Mouse (Mus musculus): ENCODE measurements around the gene Mthfsd. TPM values are rescaled to one million over a fixed set of nuclear protein-coding genes. Genes with fewer than 3 reads are reported as not detected.

Gene Mthfsd
- polyA plus RNA-seq, 1 experiment from 2014 or later, result 13.7 TPM

- 2% methylated on average over 47 of the region's 48 CpGs for WGBS (ENCODE audit: insufficient replicate concordance)
- peaks cover 84% of the 10 kb centered on the region for H3K27me3 ChIP-seq (ENCODE audit: insufficient read depth, low read length)
- DNase-seq (no peak), ATAC-seq (no peak)
- H3K9me3 ChIP-seq (ENCODE audit: low read length), result no peaks in the 10 kb centered on the region
- no peak overlapping the region for H3K27ac ChIP-seq (ENCODE audit: low read depth)
- peak overlapping the region; percentile 47 for H3K4me2 ChIP-seq (ENCODE audit: low read depth, low read length)
- TF ChIP-seq CTCF (IDR thresholded peaks at IDR 0.05; ENCODE audit: low read depth) (no peak), EP300 (IDR thresholded peaks at IDR 0.05; ENCODE audit: low read depth) (no peak)
- H3K36me3 ChIP-seq (replicated peaks; ENCODE audit: insufficient read depth, low read length), result no peaks in the 10 kb centered on the region
- peak overlapping the region; percentile 19; the same call in 1 of the 2 replicates for H3K4me3 ChIP-seq (ENCODE audit: low read depth, low read length)
- 0 out of 2 replicates have a peak, but pooled peaks cover 2% of the 10 kb centered on the region for H3K4me1 ChIP-seq (ENCODE audit: insufficient read depth)
- H3K9ac ChIP-seq (replicated peaks), result 0 out of 2 replicates have a peak overlapping the region, but pooled peaks have one; percentile 11
Measured at GRCm38 (mm10) chr8:121073174-121074107, 34.8 kb downstream of the Mthfsd start.

- Histone ChIP-seq H3K36me3 (replicated peaks; ENCODE audit: insufficient read depth, low read length) (no peaks in the 10 kb centered on the region), H3K9me3 (ENCODE audit: low read length) (no peaks in the 10 kb centered on the region), H3K4me3 (ENCODE audit: low read depth, low read length) (no peak overlapping the region), H3K27ac (ENCODE audit: low read depth) (no peak overlapping the region), H3K4me1 (ENCODE audit: insufficient read depth) (0 out of 2 replicates have a peak, but pooled peaks cover 2% of the 10 kb centered on the region), H3K27me3 (ENCODE audit: insufficient read depth, low read length) (peaks cover 77% of the 10 kb centered on the region), H3K4me2 (ENCODE audit: low read depth, low read length) (0 out of 2 replicates have a peak overlapping the region, but pooled peaks have one; percentile 47), H3K9ac (replicated peaks) (no peak overlapping the region)
- 21% methylated on average over 11 of the region's 11 CpGs for WGBS (ENCODE audit: insufficient replicate concordance)
- ATAC-seq, result no peak
- no peak for DNase-seq
- TF ChIP-seq CTCF (IDR thresholded peaks at IDR 0.05; ENCODE audit: low read depth), result no peak
- no peak for TF ChIP-seq EP300 (IDR thresholded peaks at IDR 0.05; ENCODE audit: low read depth)
Measured at GRCm38 (mm10) chr8:121072406-121073130, 35.6 kb downstream of the Mthfsd start.

GRCm38 (mm10) chr8:121071454-121071853, 36.7 kb downstream of the Mthfsd start:
- 7% methylated on average over 12 of the region's 12 CpGs for WGBS (ENCODE audit: insufficient replicate concordance)
- no peak for ATAC-seq
- Histone ChIP-seq H3K4me3 (ENCODE audit: low read depth, low read length) (no peak overlapping the region), H3K36me3 (replicated peaks; ENCODE audit: insufficient read depth, low read length) (no peaks in the 10 kb centered on the region), H3K4me1 (ENCODE audit: insufficient read depth) (0 out of 2 replicates have a peak, but pooled peaks cover 2% of the 10 kb centered on the region), H3K4me2 (ENCODE audit: low read depth, low read length) (no peak overlapping the region), H3K27me3 (ENCODE audit: insufficient read depth, low read length) (peaks cover 66% of the 10 kb centered on the region), H3K27ac (ENCODE audit: low read depth) (0 out of 2 replicates have a peak overlapping the region, but pooled peaks have one; percentile 6), H3K9me3 (ENCODE audit: low read length) (no peaks in the 10 kb centered on the region), H3K9ac (replicated peaks) (no peak overlapping the region)
- TF ChIP-seq EP300 (IDR thresholded peaks at IDR 0.05; ENCODE audit: low read depth) (no peak), CTCF (IDR thresholded peaks at IDR 0.05; ENCODE audit: low read depth) (peak; percentile 37)
- DNase-seq, result no peak

GRCm38 (mm10) chr8:121063649-121064048, 44.5 kb downstream of the Mthfsd start:
- Histone ChIP-seq H3K9ac (replicated peaks) (no peak overlapping the region), H3K27me3 (ENCODE audit: insufficient read depth, low read length) (0 out of 2 replicates have a peak, but pooled peaks cover 2% of the 10 kb centered on the region), H3K27ac (ENCODE audit: low read depth) (no peak overlapping the region), H3K36me3 (replicated peaks; ENCODE audit: insufficient read depth, low read length) (no peaks in the 10 kb centered on the region), H3K9me3 (ENCODE audit: low read length) (no peaks in the 10 kb centered on the region), H3K4me3 (ENCODE audit: low read depth, low read length) (no peak overlapping the region), H3K4me1 (ENCODE audit: insufficient read depth) (no peaks in the 10 kb centered on the region), H3K4me2 (ENCODE audit: low read depth, low read length) (no peak overlapping the region)
- no peak for DNase-seq
- TF ChIP-seq CTCF (IDR thresholded peaks at IDR 0.05; ENCODE audit: low read depth) (no peak), EP300 (IDR thresholded peaks at IDR 0.05; ENCODE audit: low read depth) (no peak)
- no peak for ATAC-seq
- 79% methylated on average over 13 of the region's 13 CpGs for WGBS (ENCODE audit: insufficient replicate concordance)

GRCm38 (mm10) chr8:121062521-121062920, 45.7 kb downstream of the Mthfsd start:
- WGBS (ENCODE audit: insufficient replicate concordance), result 92% methylated on average over 6 of the region's 6 CpGs
- ATAC-seq (no peak), DNase-seq (no peak)
- TF ChIP-seq CTCF (IDR thresholded peaks at IDR 0.05; ENCODE audit: low read depth), result no peak
- TF ChIP-seq EP300 (IDR thresholded peaks at IDR 0.05; ENCODE audit: low read depth), result no peak
- 0 out of 2 replicates have a peak, but pooled peaks cover 2% of the 10 kb centered on the region for H3K27me3 ChIP-seq (ENCODE audit: insufficient read depth, low read length)
- no peak overlapping the region for H3K4me2 ChIP-seq (ENCODE audit: low read depth, low read length)
- H3K9me3 ChIP-seq (ENCODE audit: low read length), result no peaks in the 10 kb centered on the region
- H3K36me3 ChIP-seq (replicated peaks; ENCODE audit: insufficient read depth, low read length), result no peaks in the 10 kb centered on the region
- H3K27ac ChIP-seq (ENCODE audit: low read depth), result no peak overlapping the region
- H3K9ac ChIP-seq (replicated peaks), result no peak overlapping the region
- H3K4me1 ChIP-seq (ENCODE audit: insufficient read depth), result no peaks in the 10 kb centered on the region
- no peak overlapping the region for H3K4me3 ChIP-seq (ENCODE audit: low read depth, low read length)

GRCm38 (mm10) chr8:121059098-121059497, 49.1 kb downstream of the Mthfsd start:
- WGBS (ENCODE audit: insufficient replicate concordance), result 84% methylated on average over 7 of the region's 7 CpGs
- H3K4me2 ChIP-seq (ENCODE audit: low read depth, low read length), result no peak overlapping the region
- no peak overlapping the region for H3K4me3 ChIP-seq (ENCODE audit: low read depth, low read length)
- no peaks in the 10 kb centered on the region for H3K36me3 ChIP-seq (replicated peaks; ENCODE audit: insufficient read depth, low read length)
- DNase-seq (no peak), ATAC-seq (no peak)
- TF ChIP-seq CTCF (IDR thresholded peaks at IDR 0.05; ENCODE audit: low read depth) (no peak), EP300 (IDR thresholded peaks at IDR 0.05; ENCODE audit: low read depth) (no peak)
- no peak overlapping the region for H3K9ac ChIP-seq (replicated peaks)
- H3K4me1 ChIP-seq (ENCODE audit: insufficient read depth), result no peaks in the 10 kb centered on the region
- H3K9me3 ChIP-seq (ENCODE audit: low read length), result no peaks in the 10 kb centered on the region
- H3K27ac ChIP-seq (ENCODE audit: low read depth), result no peak overlapping the region
- 0 out of 2 replicates have a peak, but pooled peaks cover 2% of the 10 kb centered on the region for H3K27me3 ChIP-seq (ENCODE audit: insufficient read depth, low read length)

All from liver, postnatal 0 days (tissue).